Mouse (Mus musculus) CH12.LX (cell line): ENCODE results near the gene Col9a2. TPM values are rescaled to one million over a fixed set of nuclear protein-coding genes. Genes with fewer than 3 reads are reported as not detected.

Source experiments
- DNase-seq: peaks from one replicate; pipeline ENCODE4 v3.0.0-alpha.2; 2013; ENCODE audit errors: extremely low read depth
- H3K27ac ChIP-seq: 2 replicates; pipeline ENCODE4 v1.5.1; 2012; ENCODE audit warnings: low read depth, mild to moderate bottlenecking, control low read depth, moderate library complexity; ENCODE audit not compliant: insufficient read depth
- H3K27me3 ChIP-seq: replicated peaks from 2 replicates; pipeline ENCODE3; 2012; ENCODE audit warnings: inconsistent platforms
- H3K36me3 ChIP-seq, 2 experiments: replicated peaks in 1 of 2; 2 replicates each; pipeline versions ENCODE3 to v1.6.1; 2012; ENCODE audit warnings: inconsistent platforms in 1 of 2, low read length in 1 of 2, mild to moderate bottlenecking in 1 of 2, mixed read lengths in 1 of 2, moderate library complexity in 1 of 2; ENCODE audit not compliant: control insufficient read depth in 1 of 2, insufficient read depth in 1 of 2
- H3K4me1 ChIP-seq, 2 experiments: 2 replicates each; pipeline ENCODE4 v1.6.1; 2012; ENCODE audit warnings: inconsistent platforms in 1 of 2, moderate library complexity in 1 of 2; ENCODE audit not compliant: insufficient read depth in 2 of 2, control insufficient read depth in 1 of 2
- H3K4me2 ChIP-seq: 2 replicates; pipeline ENCODE4 v1.6.1; 2012; ENCODE audit warnings: low read depth, mild to moderate bottlenecking, control low read depth; ENCODE audit not compliant: poor library complexity, insufficient read depth, severe bottlenecking
- H3K4me3 ChIP-seq, 3 experiments: fragments of 150-350 bp in 1 of 3; sonication (generic) in 1 of 3; replicated peaks in 1 of 3; 2 replicates each; pipeline versions ENCODE3 to v1.5.1; 2011 to 2012; ENCODE audit warnings: low read depth in 2 of 3, low read length in 2 of 3, mild to moderate bottlenecking in 2 of 3, moderate library complexity in 2 of 3, control low read depth in 1 of 3, improper control_type of control experiment in 1 of 3, inconsistent platforms in 1 of 3, mixed read lengths in 1 of 3; ENCODE audit not compliant: poor library complexity in 1 of 3
- H3K79me2 ChIP-seq: replicated peaks from 2 replicates; pipeline ENCODE4 v1.6.1; 2012; ENCODE audit warnings: mild to moderate bottlenecking, moderate library complexity; ENCODE audit not compliant: control insufficient read depth, poor library complexity, insufficient read depth, severe bottlenecking; ENCODE audit errors: extremely low read depth
- H3K9ac ChIP-seq: 2 replicates; pipeline ENCODE4 v1.6.1; 2012; ENCODE audit warnings: low read depth, mild to moderate bottlenecking, control low read depth, moderate library complexity; ENCODE audit not compliant: insufficient read depth
- H3K9me3 ChIP-seq: replicated peaks from 2 replicates; pipeline ENCODE3; 2012; ENCODE audit warnings: low read length, inconsistent platforms, mixed read lengths
- BHLHE40 ChIP-seq: IDR thresholded peaks from 2 replicates; pipeline ENCODE4 v1.6.1; 2011; ENCODE audit warnings: mild to moderate bottlenecking, low read depth, low read length, improper control_type of control experiment
- CHD1 ChIP-seq: IDR thresholded peaks from 2 replicates; pipeline ENCODE4 v1.6.1; 2012; ENCODE audit warnings: low read depth, low read length, improper control_type of control experiment, inconsistent platforms
- CHD2 ChIP-seq: IDR thresholded peaks from 2 replicates; pipeline ENCODE4 v1.6.1; 2011; ENCODE audit warnings: low read length, improper control_type of control experiment
- CTCF ChIP-seq, 2 experiments: IDR thresholded peaks in 1 of 2; conservative IDR thresholded peaks in 1 of 2; 2 replicates each; pipeline ENCODE4 v1.5.1; 2011 to 2012; ENCODE audit warnings: low read depth in 2 of 2, low read length in 2 of 2, improper control_type of control experiment in 1 of 2, inconsistent platforms in 1 of 2, mild to moderate bottlenecking in 1 of 2, moderate library complexity in 1 of 2
- E2F4 ChIP-seq: IDR thresholded peaks from 2 replicates; pipeline ENCODE4 v1.6.1; 2011; ENCODE audit warnings: low read depth, low read length, improper control_type of control experiment; ENCODE audit not compliant: insufficient replicate concordance
- ELF1 ChIP-seq: IDR thresholded peaks from 2 replicates; pipeline ENCODE4 v1.6.1; 2014; ENCODE audit warnings: low read depth, mild to moderate bottlenecking, inconsistent platforms, low read length, improper control_type of control experiment
- GABPA ChIP-seq: IDR thresholded peaks from 2 replicates; pipeline ENCODE4 v1.6.1; 2012; ENCODE audit warnings: low read depth, low read length, improper control_type of control experiment, inconsistent platforms; ENCODE audit not compliant: insufficient replicate concordance
- HCFC1 ChIP-seq: IDR thresholded peaks from 2 replicates; pipeline ENCODE4 v1.6.1; 2012; ENCODE audit warnings: low read depth, mild to moderate bottlenecking, inconsistent platforms, low read length, improper control_type of control experiment
- JUN ChIP-seq: IDR thresholded peaks from 2 replicates; pipeline ENCODE4 v1.6.1; 2011; ENCODE audit warnings: low read depth, mild to moderate bottlenecking, low read length, improper control_type of control experiment, moderate library complexity; ENCODE audit not compliant: insufficient read depth
- JUND ChIP-seq: conservative IDR thresholded peaks from 2 replicates; pipeline ENCODE4 v1.6.1; 2011; ENCODE audit warnings: low read depth, low read length, improper control_type of control experiment
- KAT2A ChIP-seq: IDR thresholded peaks from 2 replicates; pipeline ENCODE4 v1.6.1; 2012; ENCODE audit warnings: low read length, improper control_type of control experiment, inconsistent platforms; ENCODE audit not compliant: insufficient replicate concordance
- MAFK ChIP-seq: IDR thresholded peaks from 2 replicates; pipeline ENCODE4 v1.6.1; 2011; ENCODE audit warnings: low read length, improper control_type of control experiment; ENCODE audit not compliant: insufficient replicate concordance
- MAX ChIP-seq: IDR thresholded peaks from 2 replicates; pipeline ENCODE4 v1.6.1; 2011; ENCODE audit warnings: low read length, improper control_type of control experiment
- MAZ ChIP-seq: IDR thresholded peaks from 2 replicates; pipeline ENCODE4 v1.6.1; 2012; ENCODE audit warnings: low read depth, mild to moderate bottlenecking, inconsistent platforms, low read length, improper control_type of control experiment, moderate library complexity
- MEF2A ChIP-seq: IDR thresholded peaks from 2 replicates; pipeline ENCODE4 v1.6.1; 2014; ENCODE audit warnings: low read depth, mild to moderate bottlenecking, inconsistent platforms, low read length, improper control_type of control experiment, borderline replicate concordance
- MXI1 ChIP-seq: IDR thresholded peaks from 2 replicates; pipeline ENCODE4 v1.6.1; 2011; ENCODE audit warnings: mild to moderate bottlenecking, low read depth, low read length, improper control_type of control experiment
- MYC ChIP-seq: IDR thresholded peaks from 2 replicates; pipeline ENCODE4 v1.6.1; 2011; ENCODE audit warnings: low read depth, mild to moderate bottlenecking, improper control_type of control experiment, low read length
- NELFE ChIP-seq: IDR thresholded peaks from 2 replicates; pipeline ENCODE4 v1.6.1; 2011; ENCODE audit warnings: low read depth, low read length, improper control_type of control experiment
- NRF1 ChIP-seq: IDR thresholded peaks from 2 replicates; pipeline ENCODE4 v1.6.1; 2014; ENCODE audit warnings: low read depth, mild to moderate bottlenecking, inconsistent platforms, low read length, improper control_type of control experiment, moderate library complexity
- PAX5 ChIP-seq: IDR thresholded peaks from 2 replicates; pipeline ENCODE4 v1.6.1; 2012; ENCODE audit warnings: low read length, inconsistent platforms, mixed read lengths
- POLR2AphosphoS2 ChIP-seq: IDR thresholded peaks from 2 replicates; pipeline ENCODE4 v1.6.1; 2011; ENCODE audit warnings: low read depth, low read length, improper control_type of control experiment
- RAD21 ChIP-seq: IDR thresholded peaks from 2 replicates; pipeline ENCODE4 v1.6.1; 2011; ENCODE audit warnings: low read depth, mild to moderate bottlenecking, low read length, improper control_type of control experiment, moderate library complexity
- RCOR1 ChIP-seq: conservative IDR thresholded peaks from 2 replicates; pipeline ENCODE4 v1.6.1; 2012; ENCODE audit warnings: low read depth, mild to moderate bottlenecking, inconsistent platforms, low read length, improper control_type of control experiment
- SMC3 ChIP-seq: IDR thresholded peaks from 2 replicates; pipeline ENCODE4 v1.6.1; 2011; ENCODE audit warnings: low read depth, low read length, improper control_type of control experiment
- TBP ChIP-seq: conservative IDR thresholded peaks from 2 replicates; pipeline ENCODE4 v1.6.1; 2011; ENCODE audit warnings: low read depth, low read length, improper control_type of control experiment
- ZC3H11A ChIP-seq: IDR thresholded peaks from 2 replicates; pipeline ENCODE4 v1.6.1; 2012; ENCODE audit warnings: low read depth, mild to moderate bottlenecking, inconsistent platforms, low read length, improper control_type of control experiment
- ZKSCAN1 ChIP-seq: IDR thresholded peaks from 2 replicates; pipeline ENCODE4 v1.6.1; 2012; ENCODE audit warnings: low read depth, inconsistent platforms, low read length, improper control_type of control experiment, borderline replicate concordance
- ZMIZ1 ChIP-seq: IDR thresholded peaks from 2 replicates; pipeline ENCODE4 v1.6.1; 2012; ENCODE audit warnings: low read depth, mild to moderate bottlenecking, inconsistent platforms, low read length, improper control_type of control experiment
- ZNF384 ChIP-seq: IDR thresholded peaks from 2 replicates; pipeline ENCODE4 v1.6.1; 2012; ENCODE audit warnings: low read depth, low read length, improper control_type of control experiment, inconsistent platforms
- dilution Hi-C: fragments of 300-500 bp; cut with MboI; formaldehyde crosslinking; loops from 2 replicates; pipeline ENCODE4 v1.14.3; 2020; ENCODE audit warnings: low sequenced_read_pairs; ENCODE audit not compliant: extremely low pct_unique_long_range_greater_than_20kb, extremely low pct_ligation_motif_present
- in situ Hi-C: fragments of 300-500 bp; cut with MboI; formaldehyde crosslinking; loops from 3 replicates; pipeline ENCODE4 v1.14.3; 2019; ENCODE audit warnings: low sequenced_read_pairs, low pct_ligation_motif_present, low pct_unique_long_range_greater_than_20kb, mixed read lengths
- polyA plus RNA-seq: library from polyadenylated mRNA; unstranded; fragments of >175 nt; gene quantifications from 2 replicates; pipeline ENCODE4 v1.2.1, GENCODE M21; 2012; ENCODE audit warnings: low read depth; ENCODE audit not compliant: insufficient read length
- total RNA-seq, 2 experiments: library from RNA; depleted of rRNA; stranded (reverse); fragments of 300-350 nt in 1 of 2; fragments of >200 nt in 1 of 2; gene quantifications; 2 replicates each; pipeline ENCODE4 v1.2.3; 2012 to 2014

The Col9a2 gene
- total and polyA plus RNA-seq, 3 experiments = not detected

GRCm38 (mm10) chr4:121031440-121031839 lies 7.7 kb upstream of the Col9a2 start:
- H3K9ac ChIP-seq = no peak overlapping the region
- dilution Hi-C loops = no loop called here

GRCm38 (mm10) chr4:121033006-121033405 lies 6.2 kb upstream of the Col9a2 start:
- dilution Hi-C loops = no loop called here
- no peaks in the 10 kb centered on the region for H3K9me3 ChIP-seq
- H3K36me3 ChIP-seq = no peaks in the 10 kb centered on the region
- TF ChIP-seq RAD21 (peak; percentile 50), SMC3 (peak; percentile 50), E2F4 (no peak), CTCF (conservative IDR thresholded peaks at IDR 0.05 in 1 of 2, IDR thresholded peaks at IDR 0.05 in 1 of 2; ENCODE audit: low read depth in 2 of 2, low read length in 2 of 2) (peak in 1 of 2 experiments; percentile 66; a peak in 3 of 4 replicates)
- in situ Hi-C loops = loop anchor here (10.0 kb wide), 2 partner anchors 118 to 192 kb away; no protein-coding TSS in a partner anchor
- H3K4me2 ChIP-seq = no peak overlapping the region
- H3K9ac ChIP-seq = no peak overlapping the region
- DNase-seq = no peak
- no peaks in the 10 kb centered on the region for H3K79me2 ChIP-seq
- peaks cover 5 to 17% of the 10 kb centered on the region in 2 experiments; a peak in 2 of 4 replicates for H3K4me1 ChIP-seq
- H3K4me3 ChIP-seq = no peak overlapping the region
- no peak overlapping the region for H3K27ac ChIP-seq
- peaks cover 2% of the 10 kb centered on the region for H3K27me3 ChIP-seq

More at GRCm38 (mm10) chr4:121031440-121031839, 7.7 kb upstream of the Col9a2 start:
- Histone ChIP-seq H3K27ac (no peak overlapping the region), H3K36me3 (no peaks in the 10 kb centered on the region), H3K79me2 (no peaks in the 10 kb centered on the region)
- in situ Hi-C loops = loop anchor here (10.0 kb wide), 2 partner anchors 117 to 193 kb away; no protein-coding TSS in a partner anchor
- no peak for DNase-seq
- no peak for TF ChIP-seq HCFC1
- no peak for TF ChIP-seq KAT2A
- TF ChIP-seq POLR2AphosphoS2 = no peak
- no peak for TF ChIP-seq RCOR1
- TF ChIP-seq MYC = 0 out of 2 replicates have a peak, but pooled peaks have one; percentile 41
- TF ChIP-seq PAX5 = no peak
- TF ChIP-seq MEF2A = no peak
- TF ChIP-seq TBP = no peak
- no peak for TF ChIP-seq ZKSCAN1
- TF ChIP-seq CHD1 = no peak
- peak; percentile 69 for TF ChIP-seq SMC3
- TF ChIP-seq ZC3H11A = peak; percentile 51
- no peak for TF ChIP-seq ELF1
- no peak for TF ChIP-seq CHD2
- TF ChIP-seq BHLHE40 = no peak
- TF ChIP-seq MAFK = no peak
- TF ChIP-seq NRF1 = no peak
- TF ChIP-seq ZMIZ1 = no peak
- TF ChIP-seq MXI1 = no peak
- TF ChIP-seq CTCF (conservative IDR thresholded peaks at IDR 0.05 in 1 of 2, IDR thresholded peaks at IDR 0.05 in 1 of 2; ENCODE audit: low read depth in 2 of 2, low read length in 2 of 2) = peak in 1 of 2 experiments; percentile 76; a peak in 3 of 4 replicates
- TF ChIP-seq JUND = no peak
- no peak for TF ChIP-seq MAZ
- TF ChIP-seq ZNF384 = peak; percentile 65
- no peak for TF ChIP-seq GABPA
- no peak for TF ChIP-seq NELFE
- TF ChIP-seq RAD21 = peak; percentile 73
- no peak for TF ChIP-seq JUN
- no peak for TF ChIP-seq MAX
- TF ChIP-seq, all 38 proteins: peak for 6
- no peak overlapping the region for H3K4me3 ChIP-seq
- H3K9me3 ChIP-seq = no peaks in the 10 kb centered on the region
- H3K27me3 ChIP-seq = no peaks in the 10 kb centered on the region
- peaks cover 5 to 26% of the 10 kb centered on the region in 2 experiments; a peak in 2 of 4 replicates for H3K4me1 ChIP-seq
- no peak overlapping the region for H3K4me2 ChIP-seq
